8 mouse cellular contexts compared by ENCODE assay signal in genomic region chr7:84151960-84152334, GRCm38 (mm10). TPM values are rescaled to one million over a fixed set of nuclear protein-coding genes. Genes with fewer than 3 reads are reported as not detected.
A peak's percentile ranks its signal among the peaks of the same experiment; 100 is the strongest.
DNase-seq lines count a peak whose midpoint lies in the region; ATAC-seq and TF ChIP-seq lines count a peak whose summit lies in the region.

No protein-coding gene starts in this region.

- peaks cover 4% of the 10 kb centered on the region for H3K4me1 ChIP-seq in cortical plate, adult 2 months (ENCODE audit: control insufficient read depth, insufficient read depth, low read length)

- ATAC-seq in activated CD4-positive, CD25-positive, alpha-beta regulatory T cell, adult 4 months = peak; percentile 95
- ATAC-seq in inflammation-experienced regulatory T-cells, adult 6 months = peak; percentile 91
- peak; percentile 94 for ATAC-seq in megakaryocyte-erythroid progenitor cell, adult 5-6 weeks (replicated peaks; ENCODE audit: low FRiP score, low TSS enrichment, poor library complexity, severe bottlenecking)

- TF ChIP-seq CTCF in cortical plate, adult 2 months (IDR thresholded peaks at IDR 0.05; ENCODE audit: extremely low read depth, insufficient read depth, low read length) = no peak

- H3K27ac ChIP-seq in cortical plate, adult 2 months (ENCODE audit: insufficient read depth, low read length) = peak overlapping the region; percentile 90; the same call in 1 of the 2 replicates

- peak; percentile 91 for DNase-seq in gastrocnemius, postnatal 10 days
- DNase-seq in left cerebral cortex, postnatal 10 days (ENCODE audit: extremely low spot score in 1 of 2, low spot score in 2 of 2) = peak; percentile 86 to 97
- peak; percentile 92 for DNase-seq in right cerebral cortex, postnatal 25 days
- DNase-seq in urinary bladder, postnatal 4 days (ENCODE audit: low spot score in 2 of 2) = peak; percentile 91

- TF ChIP-seq POLR2A in cortical plate, adult 2 months (IDR thresholded peaks at IDR 0.05; ENCODE audit: extremely low read depth, insufficient read depth, low read length) = no peak

- intact Hi-C loops in left cerebral cortex, postnatal 10 days (cut with DNase I) = loop anchor here (5.0 kb wide), 2 partner anchors 65 to 120 kb away; partner anchors contain the start of gene Cemip

- peak overlapping the region; percentile 96 for H3K4me3 ChIP-seq in cortical plate, adult 2 months (ENCODE audit: insufficient read depth, low read length)

RNA-seq across cellular contexts. Expression of gene Abhd17c, which starts 0.3 kb away (rescaled TPM):
- polyA plus RNA-seq in activated CD4-positive, CD25-positive, alpha-beta regulatory T cell, adult 4 months (2017; shearing (Covaris generic)) = 10 to 100 TPM in 1 of 2 experiments, 1 to 10 TPM in 1; 6.6 to 12.2 TPM
- polyA plus RNA-seq in cortical plate, adult 2 months (2012; rRNA removed) = 33.2 and 35.1 TPM in 2 replicates
- 10 to 100 TPM in 1 of 2 experiments, 1 to 10 TPM in 1; 7.5 to 10.5 TPM for total RNA-seq in gastrocnemius, postnatal 10 days (2021)
- polyA plus RNA-seq in inflammation-experienced regulatory T-cells, adult 6 months (2017; shearing (Covaris generic)) = 10 to 100 TPM in 2 of 3 experiments, 1 to 10 TPM in 1; 7.1 to 14.5 (median 10.9) TPM
- 10 to 100 TPM; 63.6 to 67.8 TPM for total RNA-seq in left cerebral cortex, postnatal 10 days (2021)
- total RNA-seq in megakaryocyte-erythroid progenitor cell, adult 5-6 weeks (2014; fragmentation: Nextera tagmentation) = 19.1 and 28.2 TPM in 2 replicates
- 10.2 and 10.7 TPM in 2 replicates for total RNA-seq in megakaryocyte-erythroid progenitor cell, adult 5-6 weeks (2017)

Comparison
In these comparisons a context has a peak if more than half of its experiments do, and no peak if none do; other contexts are left out.
1. Peak in every context shown above with its lines: DNase-seq, ATAC-seq, H3K4me3 ChIP-seq and H3K27ac ChIP-seq.